Mouse (Mus musculus) urinary bladder, postnatal 10 days (tissue): ENCODE measurements around the gene Epha7.

Source experiments
- DNase-seq: peaks from one replicate; pipeline ENCODE4 v3.0.0; 2022; ENCODE audit warnings: low spot score

Gene Epha7

GRCm38 (mm10) chr4:28812691-28813289 is at the start of gene Epha7:
Gene Epha7 (plus strand): TSS chr4:28813131.
- peak; percentile 89 for DNase-seq

- DNase-seq = no peak
Measured at GRCm38 (mm10) chr4:28783961-28784360, 29.0 kb upstream of the Epha7 start.

- no peak for DNase-seq
Measured at GRCm38 (mm10) chr4:28808800-28809199, 4.1 kb upstream of the Epha7 start.

- DNase-seq = no peak
Measured at GRCm38 (mm10) chr4:28809703-28810102, 3.2 kb upstream of the Epha7 start.

- DNase-seq = peak; percentile 11
Measured at GRCm38 (mm10) chr4:28813551-28814475, 882 bp downstream of the Epha7 start.

GRCm38 (mm10) chr4:28814476-28814815 is 1.5 kb downstream of the Epha7 start:
- no peak for DNase-seq

- DNase-seq = peak; percentile 11
Measured at GRCm38 (mm10) chr4:28814816-28815620, 2.1 kb downstream of the Epha7 start.

GRCm38 (mm10) chr4:28815621-28815920 is 2.6 kb downstream of the Epha7 start:
- no peak for DNase-seq

- no peak for DNase-seq
Measured at GRCm38 (mm10) chr4:28823616-28824015, 10.7 kb downstream of the Epha7 start.

- DNase-seq = no peak
Measured at GRCm38 (mm10) chr4:28824616-28825015, 11.7 kb downstream of the Epha7 start.

GRCm38 (mm10) chr4:28837669-28838068 is 24.7 kb downstream of the Epha7 start:
- no peak for DNase-seq

- no peak for DNase-seq
Measured at GRCm38 (mm10) chr4:28846311-28846710, 33.4 kb downstream of the Epha7 start.

GRCm38 (mm10) chr4:28850388-28850787 is 37.5 kb downstream of the Epha7 start:
- no peak for DNase-seq

- no peak for DNase-seq
Measured at GRCm38 (mm10) chr4:28862845-28863666, 50.1 kb downstream of the Epha7 start.

GRCm38 (mm10) chr4:28866411-28866810 is 53.5 kb downstream of the Epha7 start:
- DNase-seq = no peak

- no peak for DNase-seq
Measured at GRCm38 (mm10) chr4:28871615-28872014, 58.7 kb downstream of the Epha7 start.

GRCm38 (mm10) chr4:28881271-28882044 is 68.5 kb downstream of the Epha7 start:
- no peak for DNase-seq

- no peak for DNase-seq
Measured at GRCm38 (mm10) chr4:28889630-28890029, 76.7 kb downstream of the Epha7 start.

- no peak for DNase-seq
Measured at GRCm38 (mm10) chr4:28890102-28890501, 77.2 kb downstream of the Epha7 start.

- no peak for DNase-seq
Measured at GRCm38 (mm10) chr4:28895480-28895879, 82.5 kb downstream of the Epha7 start.

- no peak for DNase-seq
Measured at GRCm38 (mm10) chr4:28899373-28899772, 86.4 kb downstream of the Epha7 start.
